Mouse (Mus musculus) G1E (cell line): ENCODE results near the gene Prkrip1. TPM values are rescaled to one million over a fixed set of nuclear protein-coding genes. Genes with fewer than 3 reads are reported as not detected.

ENCODE experiments used
- ATAC-seq: 2 replicates; pipeline ENCODE4 v1.8.0; 2016; ENCODE audit warnings: mild to moderate bottlenecking; ENCODE audit not compliant: insufficient number of reproducible peaks, poor library complexity, low FRiP score, severe bottlenecking; ENCODE audit errors: extremely low read depth
- DNase-seq: peaks from one replicate; pipeline ENCODE4 v3.0.0; 2012; ENCODE audit warnings: low spot score
- H3K27me3 ChIP-seq: 2 replicates; pipeline ENCODE4 v1.6.1; 2012; ENCODE audit warnings: mild to moderate bottlenecking, low read length, inconsistent platforms; ENCODE audit not compliant: insufficient read depth
- H3K36me3 ChIP-seq: replicated peaks from 2 replicates; pipeline ENCODE3; 2012; ENCODE audit warnings: mild to moderate bottlenecking, inconsistent platforms
- H3K4me1 ChIP-seq: 2 replicates; pipeline ENCODE4 v1.6.1; 2012; ENCODE audit warnings: low read depth, low read length, inconsistent platforms, mixed read lengths; ENCODE audit not compliant: insufficient read depth
- H3K4me3 ChIP-seq: 2 replicates; pipeline ENCODE4 v1.5.1; 2012; ENCODE audit warnings: low read depth, mild to moderate bottlenecking, inconsistent platforms, low read length, moderate library complexity, mixed read lengths
- H3K9me3 ChIP-seq: replicated peaks from 2 replicates; pipeline ENCODE4 v1.6.1; 2012; ENCODE audit warnings: inconsistent platforms
- CTCF ChIP-seq: IDR thresholded peaks from 2 replicates; pipeline ENCODE4 v1.5.1; 2012; ENCODE audit warnings: low read depth, low read length, inconsistent platforms, mixed read lengths
- GATA1 ChIP-seq: IDR thresholded peaks from 2 replicates; pipeline ENCODE4 v1.6.1; 2012; ENCODE audit warnings: borderline replicate concordance, low read length, inconsistent platforms, mixed read lengths
- GATA2 ChIP-seq: IDR thresholded peaks from 2 replicates; pipeline ENCODE4 v1.6.1; 2012; ENCODE audit warnings: low read depth, low read length, inconsistent platforms, borderline replicate concordance
- POLR2AphosphoS5 ChIP-seq: IDR thresholded peaks from 2 replicates; pipeline ENCODE4 v1.6.1; 2012; ENCODE audit warnings: low read depth, low read length, inconsistent platforms; ENCODE audit not compliant: insufficient replicate concordance
- TAL1 ChIP-seq: conservative IDR thresholded peaks from 2 replicates; pipeline ENCODE4 v1.6.1; 2012; ENCODE audit warnings: low read depth, low read length, inconsistent platforms, mixed read lengths
- polyA plus RNA-seq: library from polyadenylated mRNA; stranded (reverse); fragments of >175 nt; gene quantifications from 2 replicates; pipeline ENCODE4 v1.2.3, GENCODE M21; 2012
- total RNA-seq, 2 experiments: library from RNA; stranded (forward) in 1 of 2; stranded (reverse) in 1 of 2; fragments of 200-1000 nt in 1 of 2; fragments of >200 nt in 1 of 2; fragmentation: Nextera tagmentation in 1 of 2; gene quantifications; 2 replicates each; pipeline ENCODE4 v1.2.3; 2014 to 2017

The Prkrip1 gene
- total and polyA plus RNA-seq, 3 experiments: 12.8 to 55.5 (median 52.3) TPM

GRCm38 (mm10) chr5:136243851-136244761 is 45.3 kb upstream of the Prkrip1 start:
- peaks cover 5% of the 10 kb centered on the region; the same call in 1 of the 2 replicates for H3K27me3 ChIP-seq
- H3K9me3 ChIP-seq: peaks cover 8% of the 10 kb centered on the region
- DNase-seq (no peak), ATAC-seq (no peak)
- no peak for TF ChIP-seq TAL1
- TF ChIP-seq CTCF: no peak
- TF ChIP-seq POLR2AphosphoS5: no peak
- TF ChIP-seq GATA1: no peak
- no peak for TF ChIP-seq GATA2
- H3K36me3 ChIP-seq: no peaks in the 10 kb centered on the region
- H3K4me1 ChIP-seq: no peaks in the 10 kb centered on the region
- no peak overlapping the region for H3K4me3 ChIP-seq

GRCm38 (mm10) chr5:136241161-136241560 is 42.4 kb upstream of the Prkrip1 start:
- H3K36me3 ChIP-seq: no peaks in the 10 kb centered on the region
- no peak for ATAC-seq
- H3K27me3 ChIP-seq: peaks cover 5% of the 10 kb centered on the region
- H3K4me1 ChIP-seq: no peaks in the 10 kb centered on the region
- peaks cover 8% of the 10 kb centered on the region for H3K9me3 ChIP-seq
- DNase-seq: no peak
- TF ChIP-seq TAL1 (no peak), CTCF (no peak), GATA2 (no peak), POLR2AphosphoS5 (no peak), GATA1 (no peak)
- no peak overlapping the region for H3K4me3 ChIP-seq

DNA sequence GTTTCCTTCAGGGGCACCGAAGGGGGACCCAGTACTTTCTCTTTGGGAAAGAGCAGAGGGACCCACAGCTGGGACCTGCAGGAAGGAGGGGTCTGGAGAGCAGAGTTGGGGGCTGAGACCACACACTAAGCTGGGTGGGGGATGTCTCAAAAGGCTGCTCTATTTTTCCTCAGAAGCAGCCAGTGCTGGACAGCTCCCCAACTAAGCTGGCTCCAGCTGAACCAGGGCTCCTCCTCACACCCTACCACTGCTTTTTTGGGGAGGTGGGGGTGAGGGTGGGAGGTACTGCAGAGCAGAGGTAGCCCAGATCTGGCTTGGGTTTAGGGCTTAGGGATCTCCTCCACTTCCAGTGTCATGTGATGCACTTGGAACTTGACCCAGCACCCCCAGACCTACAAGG is 41.6 kb upstream of the Prkrip1 start:
- DNase-seq (no peak), ATAC-seq (no peak)
- TF ChIP-seq GATA2 (no peak), CTCF (no peak), TAL1 (no peak), GATA1 (no peak), POLR2AphosphoS5 (no peak)
- Histone ChIP-seq H3K36me3 (no peaks in the 10 kb centered on the region), H3K4me1 (no peaks in the 10 kb centered on the region), H3K9me3 (peaks cover 8% of the 10 kb centered on the region), H3K27me3 (peaks cover 5% of the 10 kb centered on the region), H3K4me3 (no peak overlapping the region)

DNA sequence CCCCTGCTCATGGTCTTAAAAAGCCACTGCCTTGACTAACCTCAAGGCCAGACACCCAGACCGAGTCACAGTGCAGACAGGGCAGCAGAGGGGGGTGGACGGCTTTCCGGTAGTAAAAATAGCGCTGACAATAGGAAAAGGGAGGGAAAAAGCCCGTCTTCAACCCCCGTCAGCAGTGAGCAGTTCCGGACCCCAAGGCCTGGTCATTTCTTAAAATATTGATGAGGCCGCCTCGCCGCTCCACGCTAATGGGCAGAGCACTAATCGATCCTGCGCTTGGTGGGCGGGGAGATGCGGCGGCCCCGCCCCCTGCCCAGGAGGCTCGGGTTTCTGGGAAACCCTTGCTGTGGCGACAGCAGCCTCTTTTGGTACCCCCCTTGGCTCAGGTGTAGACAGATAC is 38.8 kb upstream of the Prkrip1 start:
- no peak for TF ChIP-seq GATA2
- TF ChIP-seq GATA1: no peak
- TF ChIP-seq POLR2AphosphoS5: no peak
- TF ChIP-seq CTCF: no peak
- no peak for TF ChIP-seq TAL1
- Histone ChIP-seq H3K9me3 (no peaks in the 10 kb centered on the region), H3K4me3 (no peak overlapping the region), H3K27me3 (peaks cover 2% of the 10 kb centered on the region), H3K4me1 (no peaks in the 10 kb centered on the region), H3K36me3 (no peaks in the 10 kb centered on the region)
- ATAC-seq: no peak
- DNase-seq: no peak

DNA sequence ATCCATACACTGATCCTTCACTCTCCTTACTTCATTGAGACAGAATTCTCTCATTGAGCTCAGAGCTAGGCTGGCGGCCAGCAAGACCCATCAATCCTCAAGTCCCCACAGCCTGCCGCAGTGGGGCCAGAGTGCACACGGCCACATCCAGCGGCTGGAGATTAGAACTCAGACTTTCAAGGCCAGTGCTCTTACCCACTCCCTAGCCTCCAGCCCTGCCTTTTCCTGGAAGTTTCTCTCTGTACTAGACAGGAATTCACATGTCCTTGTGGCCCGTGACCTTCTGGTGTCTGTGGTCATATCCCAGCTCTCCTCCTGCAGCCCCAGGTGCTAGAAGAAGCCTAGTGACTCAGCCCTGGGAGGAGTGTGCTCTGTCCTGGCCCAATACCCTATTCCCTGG is 37.8 kb upstream of the Prkrip1 start:
- DNase-seq (no peak), ATAC-seq (no peak)
- Histone ChIP-seq H3K4me3 (no peak overlapping the region), H3K9me3 (no peaks in the 10 kb centered on the region), H3K4me1 (no peaks in the 10 kb centered on the region), H3K27me3 (peaks cover 2% of the 10 kb centered on the region), H3K36me3 (no peaks in the 10 kb centered on the region)
- TF ChIP-seq POLR2AphosphoS5 (no peak), CTCF (no peak), GATA1 (no peak), TAL1 (no peak), GATA2 (no peak)

- H3K4me3 ChIP-seq: no peak overlapping the region
- ATAC-seq (no peak), DNase-seq (no peak)
- H3K4me1 ChIP-seq: no peaks in the 10 kb centered on the region
- H3K36me3 ChIP-seq: no peaks in the 10 kb centered on the region
- no peaks in the 10 kb centered on the region for H3K9me3 ChIP-seq
- peaks cover 8% of the 10 kb centered on the region; the same call in 1 of the 2 replicates for H3K27me3 ChIP-seq
- TF ChIP-seq GATA2 (no peak), POLR2AphosphoS5 (no peak), GATA1 (no peak), CTCF (no peak), TAL1 (no peak)
These were observed 31.7 kb upstream of the Prkrip1 start for GRCm38 (mm10) chr5:136230348-136231035.
